Mouse (Mus musculus) lung, postnatal 0 days (tissue): Measurements from ENCODE around the gene Gigyf1. TPM values are rescaled to one million over a fixed set of nuclear protein-coding genes. Genes with fewer than 3 reads are reported as not detected.
A peak's percentile ranks its signal among the peaks of the same experiment; 100 is the strongest.

Experiments
- ATAC-seq: fragments of 200-750 bp; cut with Nextera tagmentation; 2 replicates; pipeline ENCODE4 v1.8.0; 2017; ENCODE audit warnings: moderate library complexity
- DNase-seq: peaks from one replicate; pipeline ENCODE4 v3.0.0-alpha.2; 2016; ENCODE audit warnings: low spot score
- H3K27ac ChIP-seq: fragments of 300-500 bp; sonication (generic); 2 replicates; pipeline ENCODE4 v1.5.1; 2014; ENCODE audit warnings: antibody characterized with exemption, mild to moderate bottlenecking, low read length, mixed read lengths
- H3K27me3 ChIP-seq: fragments of 300-500 bp; sonication (generic); replicated peaks from 2 replicates; pipeline ENCODE4 v1.6.1; 2014; ENCODE audit warnings: low read length, mixed read lengths; ENCODE audit not compliant: insufficient read depth
- H3K36me3 ChIP-seq: fragments of 300-500 bp; sonication (generic); 2 replicates; pipeline ENCODE4 v1.6.1; 2014; ENCODE audit warnings: low read length, mixed read lengths; ENCODE audit not compliant: insufficient read depth
- H3K4me1 ChIP-seq: fragments of 300-500 bp; sonication (generic); 2 replicates; pipeline ENCODE4 v1.6.1; 2014; ENCODE audit warnings: antibody characterized with exemption, low read depth, low read length, mixed read lengths; ENCODE audit not compliant: insufficient read depth
- H3K4me2 ChIP-seq: fragments of 300-500 bp; sonication (generic); replicated peaks from 2 replicates; pipeline ENCODE4 v1.6.1; 2014; ENCODE audit warnings: low read depth, mild to moderate bottlenecking, low read length, moderate library complexity, mixed read lengths
- H3K4me3 ChIP-seq: fragments of 300-500 bp; sonication (generic); 2 replicates; pipeline ENCODE4 v1.5.1; 2014; ENCODE audit warnings: low read depth, low read length
- H3K9ac ChIP-seq: fragments of 300-500 bp; sonication (generic); replicated peaks from 2 replicates; pipeline ENCODE4 v1.6.1; 2014; ENCODE audit warnings: low read depth, mild to moderate bottlenecking
- H3K9me3 ChIP-seq: fragments of 300-500 bp; sonication (generic); 2 replicates; pipeline ENCODE4 v1.6.1; 2016; ENCODE audit warnings: low read length, mixed read lengths
- CTCF ChIP-seq: IDR thresholded peaks from 2 replicates; pipeline ENCODE4 v1.5.1; 2016; ENCODE audit warnings: antibody characterized with exemption, mild to moderate bottlenecking
- EP300 ChIP-seq: IDR thresholded peaks from 2 replicates; pipeline ENCODE4 v1.6.1; 2016; ENCODE audit warnings: antibody characterized with exemption, mild to moderate bottlenecking, control low read depth
- WGBS: fragments of 180-500 bp; shearing (Covaris S2); extraction: QIAGEN DNeasy Blood & Tissue Kit; methylation state at CpG from one replicate; pipeline ENCODE4 v1.1.7; 2014; 5-methylcytosine and 5-hydroxymethylcytosine counted together
- polyA plus RNA-seq: library from polyadenylated mRNA; unstranded; fragments of >200 nt; fragmentation: Nextera tagmentation; extraction: Ambion mirVana; gene quantifications from 2 replicates; pipeline ENCODE4 v1.2.1, GENCODE M21; 2015

Gene Gigyf1
- polyA plus RNA-seq, 1 experiment from 2014 or later = 12.4 TPM

- DNase-seq (peak; percentile 67), ATAC-seq (no peak)
- Histone ChIP-seq H3K9me3 (no peaks in the 10 kb centered on the region), H3K27me3 (no peaks in the 10 kb centered on the region), H3K9ac (no peak overlapping the region), H3K4me2 (no peak overlapping the region), H3K27ac (no peak overlapping the region), H3K36me3 (no peaks in the 10 kb centered on the region), H3K4me3 (no peak overlapping the region), H3K4me1 (peaks cover 10% of the 10 kb centered on the region)
- 65% methylated on average over 3 of the region's 3 CpGs for WGBS
- TF ChIP-seq CTCF = no peak
- peak; percentile 39; the same call in 1 of the 2 replicates for TF ChIP-seq EP300
Observed at GRCm38 (mm10) chr5:137534762-137535161, 16.4 kb downstream of the Gigyf1 start.

GRCm38 (mm10) chr5:137535318-137535717 is 17.0 kb downstream of the Gigyf1 start:
- no peak overlapping the region for H3K27ac ChIP-seq
- H3K27me3 ChIP-seq = no peaks in the 10 kb centered on the region
- WGBS = 67% methylated on average over 9 of the region's 9 CpGs
- H3K4me1 ChIP-seq = peaks cover 6% of the 10 kb centered on the region
- no peak for TF ChIP-seq EP300
- no peak for TF ChIP-seq CTCF
- no peaks in the 10 kb centered on the region for H3K36me3 ChIP-seq
- H3K9me3 ChIP-seq = no peaks in the 10 kb centered on the region
- DNase-seq (no peak), ATAC-seq (no peak)
- H3K4me2 ChIP-seq = no peak overlapping the region
- no peak overlapping the region for H3K9ac ChIP-seq
- no peak overlapping the region for H3K4me3 ChIP-seq

GRCm38 (mm10) chr5:137537461-137537860 is 19.1 kb downstream of the Gigyf1 start:
- H3K36me3 ChIP-seq = no peaks in the 10 kb centered on the region
- H3K9me3 ChIP-seq = no peaks in the 10 kb centered on the region
- H3K4me2 ChIP-seq = no peak overlapping the region
- 46% methylated on average over 4 of the region's 4 CpGs for WGBS
- no peaks in the 10 kb centered on the region for H3K27me3 ChIP-seq
- DNase-seq (no peak), ATAC-seq (no peak)
- H3K4me1 ChIP-seq = peaks cover 4% of the 10 kb centered on the region
- H3K4me3 ChIP-seq = no peak overlapping the region
- H3K27ac ChIP-seq = no peak overlapping the region
- no peak for TF ChIP-seq EP300
- TF ChIP-seq CTCF = no peak
- no peak overlapping the region for H3K9ac ChIP-seq

GRCm38 (mm10) chr5:137539291-137539801 is 21.0 kb downstream of the Gigyf1 start:
- TF ChIP-seq EP300 (no peak), CTCF (no peak)
- Histone ChIP-seq H3K4me1 (no peaks in the 10 kb centered on the region), H3K9me3 (no peaks in the 10 kb centered on the region), H3K4me3 (no peak overlapping the region), H3K27ac (no peak overlapping the region), H3K9ac (no peak overlapping the region), H3K27me3 (no peaks in the 10 kb centered on the region), H3K4me2 (no peak overlapping the region), H3K36me3 (no peaks in the 10 kb centered on the region)
- ATAC-seq (no peak), DNase-seq (peak; percentile 47)
- WGBS = 32% methylated on average over 7 of the region's 7 CpGs

- DNase-seq (no peak), ATAC-seq (no peak)
- Histone ChIP-seq H3K36me3 (no peaks in the 10 kb centered on the region), H3K27ac (no peak overlapping the region), H3K4me2 (no peak overlapping the region), H3K27me3 (no peaks in the 10 kb centered on the region), H3K4me3 (no peak overlapping the region), H3K9me3 (no peaks in the 10 kb centered on the region), H3K4me1 (no peaks in the 10 kb centered on the region), H3K9ac (no peak overlapping the region)
- TF ChIP-seq EP300 (no peak), CTCF (no peak)
- 68% methylated on average over 6 of the region's 6 CpGs for WGBS
Observed at GRCm38 (mm10) chr5:137540991-137541390, 22.6 kb downstream of the Gigyf1 start.

- DNase-seq (no peak), ATAC-seq (no peak; the same call in 1 of the 2 replicates)
- Histone ChIP-seq H3K4me3 (no peak overlapping the region), H3K36me3 (no peaks in the 10 kb centered on the region), H3K27ac (no peak overlapping the region), H3K9ac (no peak overlapping the region), H3K4me1 (no peaks in the 10 kb centered on the region), H3K4me2 (no peak overlapping the region), H3K9me3 (no peaks in the 10 kb centered on the region), H3K27me3 (no peaks in the 10 kb centered on the region)
- TF ChIP-seq EP300 (no peak), CTCF (no peak)
- 39% methylated on average over 5 of the region's 5 CpGs for WGBS
Observed at GRCm38 (mm10) chr5:137541768-137542540, 23.6 kb downstream of the Gigyf1 start.
